Mouse (Mus musculus) urinary bladder, postnatal 25 days (tissue): ENCODE measurements at regions not wholly inside any gene's neighbourhood (a gene's known extent, or its start where the extent isn't known, plus 50 kb on each side); places are given as distances from the start of the nearest gene placed in this dataset.

Experiments used
- DNase-seq: peaks from one replicate; pipeline ENCODE4 v3.0.0; 2022; ENCODE audit warnings: low spot score

- no peak for DNase-seq
Measured at GRCm38 (mm10) chr9:88068881-88069304, 258.1 kb upstream of the Nt5e start.

GRCm38 (mm10) chr9:88069834-88070233, 257.2 kb upstream of the Nt5e start:
- DNase-seq: no peak

- DNase-seq: peak; percentile 45
Measured at GRCm38 (mm10) chr9:88073165-88073564, 253.8 kb upstream of the Nt5e start.

GRCm38 (mm10) chr9:88073579-88073978, 253.4 kb upstream of the Nt5e start:
- DNase-seq: no peak

- no peak for DNase-seq
Measured at GRCm38 (mm10) chr9:88082931-88083479, 244.0 kb upstream of the Nt5e start.

GRCm38 (mm10) chr9:88085181-88085816, 241.7 kb upstream of the Nt5e start:
- no peak for DNase-seq

- no peak for DNase-seq
Measured at GRCm38 (mm10) chr9:88085866-88086265, 241.1 kb upstream of the Nt5e start.

GRCm38 (mm10) chr9:88091781-88092527, 235.0 kb upstream of the Nt5e start:
- no peak for DNase-seq

GRCm38 (mm10) chr9:88092561-88092960, 234.4 kb upstream of the Nt5e start:
- DNase-seq: no peak

- no peak for DNase-seq
Measured at GRCm38 (mm10) chr9:88113094-88113493, 213.9 kb upstream of the Nt5e start.

GRCm38 (mm10) chr9:88120536-88120935, 206.5 kb upstream of the Nt5e start:
- no peak for DNase-seq

- no peak for DNase-seq
Measured at GRCm38 (mm10) chr9:88120963-88121570, 205.9 kb upstream of the Nt5e start.

GRCm38 (mm10) chr9:88124322-88125005, 202.5 kb upstream of the Nt5e start:
- DNase-seq: no peak

GRCm38 (mm10) chr9:88163025-88163780, 163.8 kb upstream of the Nt5e start:
- DNase-seq: no peak

- no peak for DNase-seq
Measured at GRCm38 (mm10) chr9:88177575-88178254, 149.3 kb upstream of the Nt5e start.

- DNase-seq: no peak
Measured at GRCm38 (mm10) chr9:88181189-88181994, 145.6 kb upstream of the Nt5e start.

- DNase-seq: no peak
Measured at GRCm38 (mm10) chr9:88207378-88207777, 119.6 kb upstream of the Nt5e start.

- no peak for DNase-seq
Measured at GRCm38 (mm10) chr9:88208022-88208421, 119.0 kb upstream of the Nt5e start.

GRCm38 (mm10) chr9:88214758-88215157, 112.2 kb upstream of the Nt5e start:
- DNase-seq: no peak

GRCm38 (mm10) chr9:88220360-88220759, 106.6 kb upstream of the Nt5e start:
- DNase-seq: no peak
